ENCODE assay signal across 18 mouse cellular contexts in the genomic region with DNA sequence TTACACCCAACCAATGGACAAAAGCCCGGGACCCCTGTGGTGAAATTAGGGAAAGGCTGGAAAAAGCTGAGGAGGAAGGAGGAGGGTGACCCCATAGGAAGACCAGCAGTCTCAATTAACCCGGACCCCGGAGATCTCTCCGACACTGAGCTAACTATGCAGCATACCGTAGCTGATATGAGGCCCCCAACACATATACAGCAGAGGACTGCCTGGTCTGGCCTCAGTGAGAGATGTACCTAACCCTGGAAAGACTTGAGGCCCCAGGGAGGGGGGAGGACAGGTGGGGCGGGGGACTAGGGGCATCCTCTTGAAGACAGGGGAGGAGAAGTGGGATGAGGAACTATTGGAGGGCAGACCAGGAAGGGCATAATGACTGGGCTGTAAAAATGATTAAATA.
A peak's percentile ranks its signal among the peaks of the same experiment; 100 is the strongest.
DNase-seq lines count a peak whose midpoint lies in the region; ATAC-seq lines count a peak whose summit lies in the region.
"Had no signal": no experiment of that assay in that cellular context is flagged by ENCODE, and none has a peak within 500 bp of the region (broad histone marks: within the 10 kb centered on the region; RNA-seq: fewer than 3 reads in every experiment).

No protein-coding gene starts in this region.

- H3K4me3 ChIP-seq in heart, embryonic 13.5 days: no peak overlapping the region
- H3K4me3 ChIP-seq in kidney, embryonic 16.5 days (ENCODE audit: low read length): no peak overlapping the region
- H3K4me3 ChIP-seq in liver, embryonic 12.5 days: no peak overlapping the region
- H3K4me3 ChIP-seq: embryonic facial prominence, embryonic 13.5 days; intestine, embryonic 15.5 days; limb, embryonic 13.5 days; midbrain, embryonic 10.5 days had no signal

- H3K4me2 ChIP-seq in heart, embryonic 13.5 days: peak overlapping the region; percentile 9; the same call in 1 of the 2 replicates
- H3K4me2 ChIP-seq in kidney, embryonic 16.5 days (replicated peaks; ENCODE audit: low read depth, low read length): no peak overlapping the region
- H3K4me2 ChIP-seq in liver, embryonic 12.5 days: no peak overlapping the region
- H3K4me2 ChIP-seq: embryonic facial prominence, embryonic 13.5 days; hindbrain, embryonic 14.5 days; intestine, embryonic 15.5 days; limb, embryonic 13.5 days; lung, embryonic 14.5 days had no signal

- peak overlapping the region; percentile 56 for H3K27ac ChIP-seq in heart, embryonic 13.5 days (replicated peaks)
- peak overlapping the region; percentile 86 for H3K27ac ChIP-seq in kidney, embryonic 16.5 days (ENCODE audit: low read length)
- H3K27ac ChIP-seq in liver, embryonic 12.5 days: peak overlapping the region; percentile 10; the same call in 1 of the 2 replicates
- H3K27ac ChIP-seq: embryonic facial prominence, embryonic 13.5 days; hindbrain, embryonic 14.5 days; intestine, embryonic 15.5 days; limb, embryonic 13.5 days; macrophage; midbrain, embryonic 10.5 days had no signal

- H3K9ac ChIP-seq in heart, embryonic 13.5 days: no peak overlapping the region
- H3K9ac ChIP-seq in kidney, embryonic 16.5 days (replicated peaks; ENCODE audit: low read length): no peak overlapping the region
- no peak overlapping the region for H3K9ac ChIP-seq in liver, embryonic 12.5 days
- H3K9ac ChIP-seq: embryonic facial prominence, embryonic 13.5 days; hindbrain, embryonic 14.5 days; intestine, embryonic 15.5 days; limb, embryonic 13.5 days; lung, embryonic 14.5 days had no signal

- no peaks in the 10 kb centered on the region for H3K36me3 ChIP-seq in heart, embryonic 13.5 days
- no peaks in the 10 kb centered on the region for H3K36me3 ChIP-seq in kidney, embryonic 16.5 days (ENCODE audit: insufficient read depth, low read length)
- H3K36me3 ChIP-seq in liver, embryonic 12.5 days: no peaks in the 10 kb centered on the region
- H3K36me3 ChIP-seq: embryonic facial prominence, embryonic 13.5 days; intestine, embryonic 15.5 days; limb, embryonic 13.5 days; midbrain, embryonic 10.5 days had no signal

- H3K9me3 ChIP-seq in heart, embryonic 13.5 days: no peaks in the 10 kb centered on the region
- no peaks in the 10 kb centered on the region for H3K9me3 ChIP-seq in kidney, embryonic 16.5 days (ENCODE audit: low read length)
- no peaks in the 10 kb centered on the region for H3K9me3 ChIP-seq in liver, embryonic 12.5 days (replicated peaks)
- H3K9me3 ChIP-seq: embryonic facial prominence, embryonic 13.5 days; intestine, embryonic 15.5 days; limb, embryonic 13.5 days; midbrain, embryonic 10.5 days had no signal

- H3K4me1 ChIP-seq in heart, embryonic 13.5 days: peaks cover 11% of the 10 kb centered on the region
- no peaks in the 10 kb centered on the region for H3K4me1 ChIP-seq in kidney, embryonic 16.5 days (ENCODE audit: insufficient read depth, low read length)
- H3K4me1 ChIP-seq in liver, embryonic 12.5 days: no peaks in the 10 kb centered on the region
- H3K4me1 ChIP-seq: embryonic facial prominence, embryonic 13.5 days; intestine, embryonic 15.5 days; limb, embryonic 13.5 days had no signal

- DNase-seq in heart, postnatal 25 days (ENCODE audit: low spot score): no peak
- DNase-seq in kidney, adult 8-10 months: no peak
- DNase-seq in R1 (ENCODE audit: low read depth, low spot score): peak; percentile 8
- no peak for DNase-seq in thymus, adult 18-20 months
- DNase-seq: cerebellum, adult 8-10 months; gastrocnemius, postnatal 25 days; thymus, postnatal 4 days had no signal

- 31% methylated on average over 6 of the region's 6 CpGs for WGBS in heart, embryonic 13.5 days
- 45% methylated on average over 6 of the region's 6 CpGs for WGBS in kidney, embryonic 16.5 days
- WGBS in liver, embryonic 12.5 days (ENCODE audit: insufficient replicate concordance): 45% methylated on average over 6 of the region's 6 CpGs

- intact Hi-C loops in heart, postnatal 25 days (cut with DNase I): no loop called here

- no peak for ATAC-seq in heart, embryonic 13.5 days (ENCODE audit: extremely low read depth, insufficient number of reproducible peaks, low FRiP score, low TSS enrichment)
- ATAC-seq in kidney, embryonic 16.5 days (ENCODE audit: low FRiP score, low TSS enrichment): peak; percentile 72
- ATAC-seq in liver, embryonic 12.5 days: no peak
- ATAC-seq: forebrain, embryonic 14.5 days had no signal

- no peaks in the 10 kb centered on the region for H3K27me3 ChIP-seq in heart, embryonic 13.5 days (replicated peaks)
- H3K27me3 ChIP-seq in kidney, embryonic 16.5 days (ENCODE audit: insufficient read depth, low read length): no peaks in the 10 kb centered on the region
- 0 out of 2 replicates have a peak, but pooled peaks cover 6% of the 10 kb centered on the region for H3K27me3 ChIP-seq in liver, embryonic 12.5 days (replicated peaks)
- H3K27me3 ChIP-seq: embryonic facial prominence, embryonic 13.5 days; intestine, embryonic 15.5 days; limb, embryonic 13.5 days had no signal

Comparison
In these comparisons a context has a peak if more than half of its experiments do, and no peak if none do; other contexts are left out.
1. H3K27ac ChIP-seq: peak in every context shown above with its lines; median percentile 86 in kidney, embryonic 16.5 days; 56 in heart, embryonic 13.5 days; 10 in liver, embryonic 12.5 days.